In the genomic region with DNA sequence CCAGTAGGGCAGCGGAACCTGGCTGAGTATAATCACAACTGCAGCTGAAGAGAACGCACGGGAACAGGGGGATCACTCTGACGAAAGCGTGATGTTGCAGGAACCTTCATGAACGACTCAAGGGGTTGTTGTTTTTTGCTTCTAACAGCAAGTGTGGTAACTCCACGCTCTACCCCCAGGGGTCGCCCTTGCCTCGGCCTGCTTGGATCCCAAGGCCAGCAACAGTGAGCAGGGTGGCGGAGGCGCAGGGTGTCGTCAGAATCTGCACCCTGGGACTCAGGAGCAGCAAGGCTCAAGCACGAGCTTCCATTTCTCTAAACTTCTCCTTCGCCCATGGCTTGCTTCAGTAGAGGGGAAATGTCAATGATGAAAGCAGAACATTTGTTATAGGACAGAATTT, we compare ENCODE assay signal across 9 mouse cellular contexts. TPM values are rescaled to one million over a fixed set of nuclear protein-coding genes. Genes with fewer than 3 reads are reported as not detected.
DNase-seq lines count a peak whose midpoint lies in the region; ATAC-seq and TF ChIP-seq lines count a peak whose summit lies in the region.
"Had no signal": no experiment of that assay in that cellular context is flagged by ENCODE, and none has a peak within 500 bp of the region (broad histone marks: within the 10 kb centered on the region; RNA-seq: fewer than 3 reads in every experiment).

No protein-coding gene starts in this region.

- no peak overlapping the region for H3K4me3 ChIP-seq in G1E (ENCODE audit: low read depth, low read length)
- no peak overlapping the region for H3K4me3 ChIP-seq in bone marrow macrophage, adult 2 months (ENCODE audit: insufficient read depth, low read length)
- H3K4me3 ChIP-seq in heart, postnatal 0 days (ENCODE audit: low read depth, low read length): no peak overlapping the region
- H3K4me3 ChIP-seq: limb, embryonic 12.5 days had no signal

- peaks cover 15% of the 10 kb centered on the region for H3K4me1 ChIP-seq in G1E (ENCODE audit: insufficient read depth, low read depth, low read length)
- peaks cover 14% of the 10 kb centered on the region for H3K4me1 ChIP-seq in bone marrow macrophage, adult 2 months (ENCODE audit: control insufficient read depth, insufficient read depth, low read length)
- peaks cover 41% of the 10 kb centered on the region for H3K4me1 ChIP-seq in heart, postnatal 0 days (ENCODE audit: control insufficient read depth, insufficient read depth)

- peaks cover 99% of the 10 kb centered on the region for H3K36me3 ChIP-seq in G1E (replicated peaks)
- peaks cover 34% of the 10 kb centered on the region for H3K36me3 ChIP-seq in heart, postnatal 0 days (replicated peaks; ENCODE audit: control insufficient read depth, insufficient read depth, low read length)

- peak; percentile 48 for DNase-seq in G1E (ENCODE audit: low spot score)
- DNase-seq in heart, postnatal 0 days (ENCODE audit: low spot score): peak; percentile 78
- peak; percentile 83 to 85 for DNase-seq in layer of hippocampus, postnatal 14 days (ENCODE audit: low spot score in 2 of 2)
- peak; percentile 77 for DNase-seq in right cerebral cortex, postnatal 25 days
- peak; percentile 58 for DNase-seq in yolk sac, embryonic 10.5 days (ENCODE audit: low spot score)

- no peak for TF ChIP-seq EP300 in heart, postnatal 0 days (IDR thresholded peaks at IDR 0.05; ENCODE audit: low read depth)

- WGBS in heart, postnatal 0 days: 40% methylated on average over 14 of the region's 14 CpGs

- no peak overlapping the region for H3K27ac ChIP-seq in bone marrow macrophage, adult 2 months (ENCODE audit: insufficient read depth, low read depth, low read length)
- H3K27ac ChIP-seq in heart, postnatal 0 days (ENCODE audit: low read depth): peak overlapping the region; percentile 89; the same call in 1 of the 2 replicates
- H3K27ac ChIP-seq: limb, embryonic 12.5 days had no signal

- peak; percentile 45 for ATAC-seq in G1E (ENCODE audit: extremely low read depth, insufficient number of reproducible peaks, low FRiP score, poor library complexity, severe bottlenecking)
- ATAC-seq in erythroblast, adult 5-6 weeks (replicated peaks; ENCODE audit: low FRiP score, poor library complexity, severe bottlenecking): peak; percentile 82
- ATAC-seq in heart, postnatal 0 days (ENCODE audit: insufficient read depth, low read depth): peak; percentile 29; the same call in 1 of the 2 replicates
- ATAC-seq in megakaryocyte-erythroid progenitor cell, adult 5-6 weeks (replicated peaks; ENCODE audit: low FRiP score, low TSS enrichment, poor library complexity, severe bottlenecking): peak; percentile 64

- peak; percentile 93 for TF ChIP-seq CTCF in G1E (IDR thresholded peaks at IDR 0.05; ENCODE audit: low read depth, low read length)
- peak; percentile 58 for TF ChIP-seq CTCF in bone marrow macrophage, adult 2 months (IDR thresholded peaks at IDR 0.05; ENCODE audit: low read depth, low read length)
- TF ChIP-seq CTCF in heart, postnatal 0 days (IDR thresholded peaks at IDR 0.05; ENCODE audit: low read depth): peak; percentile 97

- H3K9ac ChIP-seq in heart, postnatal 0 days (replicated peaks; ENCODE audit: low read depth, low read length): no peak overlapping the region
- H3K9ac ChIP-seq: limb, embryonic 12.5 days had no signal

- no peak overlapping the region for H3K4me2 ChIP-seq in heart, postnatal 0 days (ENCODE audit: low read depth, low read length)
- H3K4me2 ChIP-seq: limb, embryonic 12.5 days had no signal

- H3K27me3 ChIP-seq in G1E (ENCODE audit: insufficient read depth, low read length): no peaks in the 10 kb centered on the region
- H3K27me3 ChIP-seq in heart, postnatal 0 days (ENCODE audit: control insufficient read depth, insufficient read depth, low read length): no peaks in the 10 kb centered on the region
- H3K27me3 ChIP-seq: limb, embryonic 12.5 days had no signal

- H3K9me3 ChIP-seq in G1E (replicated peaks): no peaks in the 10 kb centered on the region
- H3K9me3 ChIP-seq in heart, postnatal 0 days (replicated peaks; ENCODE audit: control insufficient read depth, low read length): no peaks in the 10 kb centered on the region
- H3K9me3 ChIP-seq: limb, embryonic 12.5 days had no signal

- no peak for TF ChIP-seq POLR2A in bone marrow macrophage, adult 2 months (IDR thresholded peaks at IDR 0.05; ENCODE audit: borderline replicate concordance, low read depth, low read length)

RNA-seq across cellular contexts. Expression of a gene that starts 22.1 kb away (rescaled TPM):
- total RNA-seq in G1E (2014; fragmentation: Nextera tagmentation): 12.7 and 13.9 TPM in 2 replicates
- total RNA-seq in G1E (2017): 8.5 and 10.7 TPM in 2 replicates
- 18.7 and 22.5 TPM in 2 replicates for polyA plus RNA-seq in G1E (2012)
- 318 and 365 TPM in 2 replicates for polyA plus RNA-seq in bone marrow macrophage, adult 2 months (2012; ENCODE audit: insufficient read depth, insufficient read length, missing spikeins)
- 85.1 and 133 TPM in 2 replicates for total RNA-seq in erythroblast, adult 5-6 weeks (2015; ENCODE audit: low replicate concordance)
- 30.2 and 34.8 TPM in 2 replicates for total RNA-seq in erythroblast, adult 5-6 weeks (2017; ENCODE audit: low replicate concordance)
- 1.6 and 5.0 TPM in 2 replicates for total RNA-seq in heart, postnatal 0 days (2014; rRNA removed; ENCODE audit: low replicate concordance)
- 1.2 and 1.7 TPM in 2 replicates for polyA plus RNA-seq in heart, postnatal 0 days (2015; fragmentation: Nextera tagmentation; extraction: Ambion mirVana)
- 10 to 100 TPM; 26.5 to 29.3 TPM for total RNA-seq in layer of hippocampus, postnatal 14 days (2021)
- 66.0 and 87.7 TPM in 2 replicates for total RNA-seq in megakaryocyte-erythroid progenitor cell, adult 5-6 weeks (2014; fragmentation: Nextera tagmentation)
- total RNA-seq in megakaryocyte-erythroid progenitor cell, adult 5-6 weeks (2017): 27.4 and 30.2 TPM in 2 replicates

RNA-seq across cellular contexts. Expression of a gene that starts 54.1 kb away (rescaled TPM):
- 77.5 and 83.7 TPM in 2 replicates for total RNA-seq in G1E (2014; fragmentation: Nextera tagmentation)
- 70.5 and 77.3 TPM in 2 replicates for total RNA-seq in G1E (2017)
- 56.6 and 59.1 TPM in 2 replicates for polyA plus RNA-seq in G1E (2012)
- polyA plus RNA-seq in bone marrow macrophage, adult 2 months (2012; ENCODE audit: insufficient read depth, insufficient read length, missing spikeins): 156 and 194 TPM in 2 replicates
- total RNA-seq in erythroblast, adult 5-6 weeks (2015; ENCODE audit: low replicate concordance): 23.2 and 30.9 TPM in 2 replicates
- total RNA-seq in erythroblast, adult 5-6 weeks (2017; ENCODE audit: low replicate concordance): 20.5 and 26.8 TPM in 2 replicates
- 78.2 and 93.4 TPM in 2 replicates for total RNA-seq in heart, postnatal 0 days (2014; rRNA removed; ENCODE audit: low replicate concordance)
- 40.0 and 46.6 TPM in 2 replicates for polyA plus RNA-seq in heart, postnatal 0 days (2015; fragmentation: Nextera tagmentation; extraction: Ambion mirVana)
- 10 to 100 TPM; 87.9 to 94.2 TPM for total RNA-seq in layer of hippocampus, postnatal 14 days (2021)
- 56.5 and 80.4 TPM in 2 replicates for total RNA-seq in megakaryocyte-erythroid progenitor cell, adult 5-6 weeks (2014; fragmentation: Nextera tagmentation)
- 75.7 and 78.0 TPM in 2 replicates for total RNA-seq in megakaryocyte-erythroid progenitor cell, adult 5-6 weeks (2017)

RNA-seq across cellular contexts. Expression of a gene that starts 54.2 kb away (rescaled TPM):
- total RNA-seq in G1E (2014; fragmentation: Nextera tagmentation): not detected in 2 replicates
- total RNA-seq in G1E (2017): 0.12 and 0.27 TPM in 2 replicates
- 0.21 and 0.24 TPM in 2 replicates for polyA plus RNA-seq in G1E (2012)
- 0.99 and 1.7 TPM in 2 replicates for polyA plus RNA-seq in bone marrow macrophage, adult 2 months (2012; ENCODE audit: insufficient read depth, insufficient read length, missing spikeins)
- total RNA-seq in erythroblast, adult 5-6 weeks (2015; ENCODE audit: low replicate concordance): 2.7 TPM in 1 of 2 replicates, not detected in the other
- total RNA-seq in erythroblast, adult 5-6 weeks (2017; ENCODE audit: low replicate concordance): 1.1 TPM in 1 of 2 replicates, not detected in the other
- total RNA-seq in heart, postnatal 0 days (2014; rRNA removed; ENCODE audit: low replicate concordance): 19.9 and 28.4 TPM in 2 replicates
- polyA plus RNA-seq in heart, postnatal 0 days (2015; fragmentation: Nextera tagmentation; extraction: Ambion mirVana): 12.4 and 13.0 TPM in 2 replicates
- total RNA-seq in layer of hippocampus, postnatal 14 days (2021): 10 to 100 TPM; 20.7 to 22.6 TPM
- 0.46 TPM in 1 of 2 replicates, not detected in the other for total RNA-seq in megakaryocyte-erythroid progenitor cell, adult 5-6 weeks (2014; fragmentation: Nextera tagmentation)
- not detected in 2 replicates for total RNA-seq in megakaryocyte-erythroid progenitor cell, adult 5-6 weeks (2017)

Comparison
In these comparisons a context has a peak if more than half of its experiments do, and no peak if none do; other contexts are left out.
1. ATAC-seq: peak in every context shown above with its lines; median percentile 82 in erythroblast, adult 5-6 weeks; 64 in megakaryocyte-erythroid progenitor cell, adult 5-6 weeks; 45 in G1E; 29 in heart, postnatal 0 days.